Mouse (Mus musculus) cerebellum, adult 2 months (tissue): ENCODE data around the gene Jtb. TPM values are rescaled to one million over a fixed set of nuclear protein-coding genes. Genes with fewer than 3 reads are reported as not detected.

ENCODE experiments used
- DNase-seq, 2 experiments: peaks; one replicate each; pipeline ENCODE4 v3.0.0; 2021
- H3K27ac ChIP-seq: fragments of 200-500 bp; 2 replicates; pipeline ENCODE4 v1.5.1; 2012; ENCODE audit warnings: low read length, control low read depth, inconsistent platforms; ENCODE audit not compliant: insufficient read depth
- H3K27me3 ChIP-seq: fragments of 200-500 bp; 2 replicates; pipeline ENCODE4 v1.6.1; 2012; ENCODE audit warnings: inconsistent platforms, mild to moderate bottlenecking, low read length, moderate library complexity; ENCODE audit not compliant: control insufficient read depth, insufficient read depth
- H3K4me1 ChIP-seq: fragments of 200-500 bp; 2 replicates; pipeline ENCODE4 v1.6.1; 2011; ENCODE audit warnings: low read length; ENCODE audit not compliant: control insufficient read depth, insufficient read depth
- H3K4me3 ChIP-seq: fragments of 200-500 bp; replicated peaks from 2 replicates; pipeline ENCODE3; 2011; ENCODE audit warnings: mild to moderate bottlenecking, low read depth, low read length, control low read depth; ENCODE audit not compliant: insufficient read depth
- CTCF ChIP-seq: fragments of 200-500 bp; IDR thresholded peaks from 2 replicates; pipeline ENCODE4 v1.5.1; 2011; ENCODE audit warnings: low read depth, mild to moderate bottlenecking, control low read depth, low read length, moderate library complexity, borderline replicate concordance; ENCODE audit not compliant: insufficient read depth
- POLR2A ChIP-seq: fragments of 200-500 bp; IDR thresholded peaks from 2 replicates; pipeline ENCODE4 v1.6.1; 2011; ENCODE audit warnings: low read length, control low read depth, borderline replicate concordance; ENCODE audit not compliant: insufficient read depth
- WGBS: fragments of 180-500 bp; shearing (Covaris S2); methylation state at CpG from one replicate; pipeline ENCODE4 v1.1.7; 2018; 5-methylcytosine and 5-hydroxymethylcytosine counted together
- polyA plus RNA-seq: library from polyadenylated mRNA; depleted of rRNA; stranded (reverse); fragments of >200 nt; gene quantifications from 2 replicates; pipeline ENCODE4 v1.2.3, GENCODE M21; 2012

Jtb gene
- polyA plus RNA-seq, 1 experiment: 69.1 TPM

DNA sequence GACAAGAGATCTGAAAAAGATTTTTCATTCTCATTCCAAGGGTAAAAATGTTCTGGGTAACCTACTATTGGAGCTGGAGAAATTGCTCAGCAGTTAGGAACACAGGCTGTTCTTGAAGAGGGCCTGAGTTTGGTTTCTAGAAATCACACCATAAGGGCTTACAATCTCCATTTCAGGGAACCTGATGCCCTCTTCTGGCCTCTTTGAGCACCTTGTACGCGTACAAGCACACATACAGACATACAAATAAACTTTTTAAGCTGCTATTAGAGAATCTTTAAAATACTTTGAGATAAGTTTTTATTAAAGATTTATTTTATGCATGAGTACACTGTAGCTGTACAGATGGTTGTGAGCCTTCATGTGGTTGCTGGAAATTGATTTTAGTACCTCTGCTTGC lies 26.8 kb upstream of the Jtb start:
- Histone ChIP-seq H3K27ac (no peak overlapping the region), H3K27me3 (no peaks in the 10 kb centered on the region), H3K4me1 (no peaks in the 10 kb centered on the region), H3K4me3 (no peak overlapping the region)
- WGBS: 97% methylated on average over 2 of the region's 2 CpGs
- TF ChIP-seq POLR2A (no peak), CTCF (no peak)
- DNase-seq: no peak

GRCm38 (mm10) chr3:90208662-90209061 lies 22.7 kb upstream of the Jtb start:
- DNase-seq: no peak
- TF ChIP-seq POLR2A (no peak), CTCF (no peak)
- H3K4me3 ChIP-seq: no peak overlapping the region
- 0 out of 2 replicates have a peak, but pooled peaks cover 3% of the 10 kb centered on the region for H3K4me1 ChIP-seq
- H3K27me3 ChIP-seq: no peaks in the 10 kb centered on the region
- H3K27ac ChIP-seq: no peak overlapping the region
- WGBS: 79% methylated on average over 2 of the region's 2 CpGs

GRCm38 (mm10) chr3:90209908-90210566 lies 21.4 kb upstream of the Jtb start:
- 0 out of 2 replicates have a peak, but pooled peaks cover 3% of the 10 kb centered on the region for H3K4me1 ChIP-seq
- no peak for DNase-seq
- WGBS: 89% methylated on average over 5 of the region's 5 CpGs
- no peak overlapping the region for H3K4me3 ChIP-seq
- no peak for TF ChIP-seq POLR2A
- no peak for TF ChIP-seq CTCF
- H3K27ac ChIP-seq: no peak overlapping the region
- no peaks in the 10 kb centered on the region for H3K27me3 ChIP-seq

- H3K27me3 ChIP-seq: no peaks in the 10 kb centered on the region
- H3K4me1 ChIP-seq: 0 out of 2 replicates have a peak, but pooled peaks cover 3% of the 10 kb centered on the region
- no peak for DNase-seq
- TF ChIP-seq CTCF: no peak
- no peak for TF ChIP-seq POLR2A
- H3K27ac ChIP-seq: no peak overlapping the region
- no peak overlapping the region for H3K4me3 ChIP-seq
- 75% methylated on average over 13 of the region's 13 CpGs for WGBS
Measured at GRCm38 (mm10) chr3:90211475-90212398, 19.7 kb upstream of the Jtb start.

GRCm38 (mm10) chr3:90212723-90213122 lies 18.7 kb upstream of the Jtb start:
- no peaks in the 10 kb centered on the region for H3K27me3 ChIP-seq
- no peak for DNase-seq
- H3K4me1 ChIP-seq: 0 out of 2 replicates have a peak, but pooled peaks cover 3% of the 10 kb centered on the region
- TF ChIP-seq POLR2A (no peak), CTCF (no peak)
- H3K27ac ChIP-seq: no peak overlapping the region
- WGBS: 10% methylated on average over 5 of the region's 5 CpGs
- peak overlapping the region; percentile 74 for H3K4me3 ChIP-seq

GRCm38 (mm10) chr3:90213377-90213866 lies 18.0 kb upstream of the Jtb start, which contains the start of the genes Rps27 and Rab13:
Gene Rps27, minus strand, starts transcription at chr3:90213651.
Gene Rab13, plus strand, starts transcription at chr3:90213695.
- under 1% methylated on average over 42 of the region's 42 CpGs for WGBS
- DNase-seq: peak; percentile 90 to 92
- peak within 1 kb of the TSS; percentile 74 for H3K4me3 ChIP-seq
- H3K27ac ChIP-seq: peak within 1 kb of the TSS; percentile 56
- H3K4me1 ChIP-seq: 0 out of 2 replicates have a peak, but pooled peaks cover 3% of the 10 kb centered on the region
- H3K27me3 ChIP-seq: no peaks in the 10 kb centered on the region
- TF ChIP-seq POLR2A: peak; percentile 99
- TF ChIP-seq CTCF: no peak

DNA sequence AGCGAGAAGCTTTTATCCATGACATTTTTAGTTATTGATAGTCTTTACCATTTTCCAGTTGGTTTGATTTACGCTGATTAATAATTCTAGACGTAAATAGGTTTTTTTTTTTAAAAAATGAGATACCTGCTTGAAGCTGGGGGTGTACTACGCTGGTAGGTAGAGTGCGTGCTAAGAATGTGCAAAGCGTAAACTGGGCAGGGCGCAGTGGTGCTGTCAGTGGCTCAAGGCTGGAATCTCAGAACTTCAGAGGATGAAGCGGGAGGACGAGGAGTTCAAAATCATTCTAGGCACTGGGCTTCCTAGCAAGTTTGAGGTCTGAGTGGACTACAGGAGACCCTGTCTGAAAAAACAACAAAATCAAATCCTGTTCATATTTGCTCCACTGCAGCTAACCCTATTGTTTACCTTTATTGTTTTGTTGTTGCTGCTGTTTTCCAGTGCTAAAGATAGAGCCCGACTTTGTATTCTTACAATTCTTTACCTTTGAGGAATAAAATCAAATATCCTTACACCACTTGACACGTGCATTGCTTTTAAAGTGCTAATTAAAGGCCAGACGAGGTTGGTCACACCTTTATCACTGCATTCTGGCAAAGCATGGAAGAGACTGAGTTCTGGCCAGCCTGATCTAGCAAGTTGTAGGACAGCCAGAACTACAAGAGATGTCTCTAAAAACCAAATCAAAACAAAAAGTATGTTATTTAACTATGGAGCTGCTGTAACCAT lies 17.3 kb upstream of the Jtb start:
- Histone ChIP-seq H3K27me3 (no peaks in the 10 kb centered on the region), H3K4me3 (peak overlapping the region; percentile 74), H3K27ac (no peak overlapping the region), H3K4me1 (0 out of 2 replicates have a peak, but pooled peaks cover 3% of the 10 kb centered on the region)
- TF ChIP-seq POLR2A: no peak
- TF ChIP-seq CTCF: no peak
- WGBS: 11% methylated on average over 12 of the region's 12 CpGs
- DNase-seq: peak; percentile 41 to 43
